Mouse (Mus musculus) urinary bladder, postnatal 0 days (tissue): ENCODE data around the gene Tmprss9. TPM values are rescaled to one million over a fixed set of nuclear protein-coding genes. Genes with fewer than 3 reads are reported as not detected.
A peak's percentile ranks its signal among the peaks of the same experiment; 100 is the strongest.

Source experiments
- microRNA counts: library from miRNA; unstranded; fragments of <30 nt; microRNA quantifications from one replicate; lab custom pipeline; 2016
- microRNA-seq: library from miRNA; unstranded; fragments of <30 nt; microRNA quantifications from one replicate; pipeline ENCODE4, GENCODE M21; 2016
- polyA plus RNA-seq: library from polyadenylated mRNA; unstranded; fragments of >200 nt; fragmentation: Nextera tagmentation; extraction: Ambion mirVana; gene quantifications from 2 replicates; pipeline ENCODE4 v1.2.1, GENCODE M21; 2015

The Tmprss9 gene
- not detected in 2 replicates for polyA plus RNA-seq

GRCm38 (mm10) chr10:80871581-80871980, at the start of gene Tmprss9:
TSS of gene Tmprss9 (plus strand) at chr10:80871848.

GRCm38 (mm10) chr10:80826151-80827062, 45.2 kb upstream of the Tmprss9 start, which contains the start of gene Oaz1:
TSS of gene Oaz1 (plus strand) at chr10:80826656.

GRCm38 (mm10) chr10:80843931-80844547, 27.6 kb upstream of the Tmprss9 start, which contains the start of gene Lingo3:
TSS of gene Lingo3 (minus strand) at chr10:80844039.

DNA sequence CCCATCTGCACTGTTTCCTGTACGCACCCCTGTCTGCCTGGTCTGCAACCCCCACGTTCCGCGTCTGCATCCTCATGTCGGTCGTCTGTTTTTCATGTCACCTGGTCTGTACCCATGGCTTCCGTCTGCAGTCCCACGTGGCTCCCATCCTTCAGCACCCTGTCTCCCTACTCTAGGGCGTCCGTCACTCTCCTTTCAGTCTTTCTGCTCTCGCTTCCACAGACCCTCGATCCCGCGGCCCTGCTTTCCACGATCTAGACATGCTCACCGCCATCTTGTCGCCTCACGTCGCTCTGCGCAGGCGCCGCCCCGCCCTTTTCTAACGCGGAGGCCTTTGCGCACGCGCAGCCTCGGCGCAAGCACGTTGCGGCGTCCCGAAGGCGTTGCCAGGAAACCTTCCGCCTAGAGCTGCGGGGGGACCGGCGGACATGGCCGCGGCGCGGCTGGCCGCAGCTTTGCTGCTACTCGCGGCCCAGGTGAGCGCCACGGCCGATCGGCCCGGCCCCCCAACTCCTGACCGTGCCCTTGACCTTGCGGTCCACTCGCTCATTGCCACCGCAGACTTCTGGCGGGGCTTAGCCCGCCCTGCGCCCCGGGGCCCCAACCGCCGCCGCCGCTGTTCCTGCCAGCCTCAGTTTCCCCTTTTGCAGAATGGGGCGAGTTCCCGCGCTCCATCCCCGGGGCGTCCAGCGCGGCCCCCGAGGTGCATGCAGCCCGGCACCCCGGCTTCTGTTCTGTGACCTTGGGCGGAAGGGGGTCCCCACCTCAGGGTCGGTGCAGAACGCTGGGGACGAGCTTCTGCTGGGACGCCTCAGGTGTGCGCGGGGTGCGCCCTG, 16.5 kb upstream of the Tmprss9 start, which contains the start of the genes Lsm7 and Sppl2b:
Gene Lsm7 (minus strand): TSS at position 297 of the 836 bp plus-strand sequence.
Gene Sppl2b (plus strand): TSS at position 363 of the 836 bp plus-strand sequence.

GRCm38 (mm10) chr10:80900318-80901247, 28.9 kb downstream of the Tmprss9 start, which contains the start of gene Timm13:
TSS of gene Timm13 (minus strand) at chr10:80900969.

DNA sequence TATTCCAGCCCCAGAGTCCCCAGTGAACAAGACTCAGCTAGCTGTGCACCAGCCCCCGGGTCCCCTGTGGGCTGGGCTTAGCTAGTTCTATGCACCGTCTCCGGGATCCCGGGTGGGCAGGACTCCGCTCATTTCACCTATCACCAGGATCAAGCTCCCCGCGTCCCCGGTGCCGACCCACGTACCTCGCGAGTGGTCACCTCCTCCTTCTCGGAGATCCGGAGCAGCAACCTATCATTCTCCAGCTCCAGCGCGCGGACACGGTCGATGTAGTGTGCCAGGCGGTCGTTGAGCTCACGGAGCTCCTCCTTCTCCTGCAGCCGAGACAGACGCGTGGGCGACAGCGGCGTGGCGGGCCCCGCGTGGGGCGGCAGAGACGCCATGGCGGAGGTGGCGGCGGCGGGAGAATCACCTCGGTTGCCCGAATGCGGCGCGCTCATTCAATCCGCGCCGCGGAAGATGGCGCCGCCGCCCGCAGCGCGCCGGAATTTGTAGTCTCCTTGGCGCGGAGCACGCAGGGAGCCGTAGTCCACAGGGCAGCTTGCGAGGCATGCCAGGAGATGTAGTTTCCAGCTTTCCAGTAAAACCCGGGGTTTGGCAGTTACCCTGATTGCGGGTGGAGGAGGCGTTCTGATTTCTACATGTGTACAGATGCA, 46.3 kb downstream of the Tmprss9 start, which contains the start of gene Lmnb2:
Gene Lmnb2 (minus strand): TSS at position 467 of the 656 bp plus-strand sequence.

GRCm38 (mm10) chr10:80929299-80930226, 57.9 kb downstream of the Tmprss9 start, which contains the start of gene Gadd45b:
TSS of gene Gadd45b (plus strand) at chr10:80930073.

MicroRNAs encoded within 50 kb of the gene (microRNA counts, 519-probe panel; counts per million panel counts)
- not detected for microRNA mmu-miR-1982 (lab: Ali Mortazavi, UCI)

Small RNA genes lying within 50 kb of the gene (microRNA-seq; reads per million reads assigned to microRNA genes)
- 3.1 reads per million, percentile 2 among the genes with 10 or more reads in this experiment for gene Mir1982

Other genes with a start within 250 kb of the Tmprss9 start
- gene Csnk1g2, start 249.0 kb upstream of the Tmprss9 start, polyA plus RNA-seq, result 95.0 and 98.7 TPM in 2 replicates
- 29.3 and 31.7 TPM in 2 replicates for gene Btbd2, start 214.8 kb upstream of the Tmprss9 start, polyA plus RNA-seq
- 40.8 and 44.3 TPM in 2 replicates for gene Mknk2, start 193.7 kb upstream of the Tmprss9 start, polyA plus RNA-seq
- gene Mob3a, start 169.9 kb upstream of the Tmprss9 start, polyA plus RNA-seq, result 64.5 and 80.1 TPM in 2 replicates
- gene Izumo4, start 169.7 kb upstream of the Tmprss9 start, polyA plus RNA-seq, result 16.9 and 19.6 TPM in 2 replicates
- 44.7 and 50.1 TPM in 2 replicates for gene Ap3d1, start 129.6 kb upstream of the Tmprss9 start, polyA plus RNA-seq
- 6.0 and 6.6 TPM in 2 replicates for gene Dot1l, start 116.6 kb upstream of the Tmprss9 start, polyA plus RNA-seq
- 34.2 and 40.0 TPM in 2 replicates for gene Sf3a2, start 73.7 kb upstream of the Tmprss9 start, polyA plus RNA-seq
- gene Plekhj1, start 73.2 kb upstream of the Tmprss9 start, polyA plus RNA-seq, result 63.9 and 66.1 TPM in 2 replicates
- gene Amh, start 66.6 kb upstream of the Tmprss9 start, polyA plus RNA-seq, result not detected in 2 replicates
- gene Jsrp1, start 58.4 kb upstream of the Tmprss9 start, polyA plus RNA-seq, result 2.2 and 2.9 TPM in 2 replicates
- 1,130 and 1,319 TPM in 2 replicates for gene Oaz1, start 45.2 kb upstream of the Tmprss9 start, polyA plus RNA-seq
- gene Lingo3, start 27.8 kb upstream of the Tmprss9 start, polyA plus RNA-seq, result not detected in 2 replicates
- 135 and 148 TPM in 2 replicates for gene Lsm7, start 16.6 kb upstream of the Tmprss9 start, polyA plus RNA-seq
- gene Sppl2b, start 16.6 kb upstream of the Tmprss9 start, polyA plus RNA-seq, result 17.8 and 19.5 TPM in 2 replicates
- 186 and 200 TPM in 2 replicates for gene Timm13, start 29.1 kb downstream of the Tmprss9 start, polyA plus RNA-seq
- 9.6 and 12.6 TPM in 2 replicates for gene Lmnb2, start 46.4 kb downstream of the Tmprss9 start, polyA plus RNA-seq
- gene Gadd45b, start 58.2 kb downstream of the Tmprss9 start, polyA plus RNA-seq, result 28.6 and 36.3 TPM in 2 replicates
- 1.3 and 1.6 TPM in 2 replicates for gene Gng7, start 143.1 kb downstream of the Tmprss9 start, polyA plus RNA-seq
- not detected in 2 replicates for gene Diras1, start 153.8 kb downstream of the Tmprss9 start, polyA plus RNA-seq
- gene Slc39a3, start 165.6 kb downstream of the Tmprss9 start, polyA plus RNA-seq, result 12.7 and 15.3 TPM in 2 replicates
- gene Sgta, start 188.3 kb downstream of the Tmprss9 start, polyA plus RNA-seq, result 90.7 and 98.9 TPM in 2 replicates
- gene Thop1, start 198.2 kb downstream of the Tmprss9 start, polyA plus RNA-seq, result 18.4 and 19.0 TPM in 2 replicates
- 0.74 and 1.0 TPM in 2 replicates for gene Creb3l3, start 227.0 kb downstream of the Tmprss9 start, polyA plus RNA-seq
- gene Map2k2, start 234.1 kb downstream of the Tmprss9 start, polyA plus RNA-seq, result 118 and 119 TPM in 2 replicates